Mouse (Mus musculus): Measurements from ENCODE around the gene Ak9.

- no peak for TF ChIP-seq CTCF (IDR thresholded peaks at IDR 0.05; ENCODE audit: extremely low read depth, insufficient read depth, low read length)
- no peak for TF ChIP-seq POLR2A (IDR thresholded peaks at IDR 0.05; ENCODE audit: extremely low read depth, insufficient read depth, low read length)
Measured at GRCm38 (mm10) chr10:41420496-41421200, 116.9 kb downstream of the Ak9 start.

All from cortical plate, adult 2 months (tissue).